Mouse (Mus musculus) Patski (cell line): Measurements from ENCODE around the gene Ccnd2. TPM values are rescaled to one million over a fixed set of nuclear protein-coding genes. Genes with fewer than 3 reads are reported as not detected.
A peak's percentile ranks its signal among the peaks of the same experiment; 100 is the strongest.

Source experiments
- ATAC-seq: fragments of 100-300 bp; one replicate; pipeline ENCODE4 v1.8.0; 2021
- CTCF ChIA-PET: fragments of 350-600 bp; sonication (Branson Sonifier 250); formaldehyde crosslinking; loops from one replicate; lab custom pipeline; 2022; ENCODE audit warnings: inconsistent platforms; lab: Charles Lee
- POLR2A ChIA-PET: fragments of 350-600 bp; sonication (Branson Sonifier 250); formaldehyde crosslinking; loops from one replicate; lab custom pipeline; 2022; ENCODE audit warnings: antibody characterized with exemption, inconsistent platforms; lab: Charles Lee
- DNase-seq: peaks from one replicate; pipeline ENCODE4 v3.0.0-alpha.2; 2011; ENCODE audit warnings: low read depth, low spot score
- H3K27me3 ChIP-seq: fragments of 371-371 bp; one replicate; pipeline ENCODE4 v1.5.1; 2021
- CTCF ChIP-seq: fragments of 100-300 bp; IDR thresholded peaks from one replicate; pipeline ENCODE4 v1.5.1; 2021
- in situ Hi-C: fragments of 300-500 bp; cut with MboI; formaldehyde crosslinking; loops from 3 replicates; pipeline ENCODE4 v1.11.1; 2018; ENCODE audit warnings: low pct_unique_long_range_greater_than_20kb, mixed read lengths
- polyA plus RNA-seq: library from polyadenylated mRNA; unstranded; gene quantifications from one replicate; pipeline ENCODE4 v1.2.3, GENCODE M21; 2021

Gene Ccnd2
- polyA plus RNA-seq, 1 experiment from 2014 or later = 89.6 TPM

- ATAC-seq (no peak), DNase-seq (no peak)
- ChIA-PET POLR2A (interaction anchor here (0.6 to 0.8 kb wide), 2 partner anchors 11 to 179 kb away, joined by 3 read pairs; no protein-coding TSS in a partner anchor), CTCF (interaction anchor here (1.9 kb wide), 1 partner anchor 8 kb away, joined by 13 read pairs; no protein-coding TSS in a partner anchor)
- TF ChIP-seq CTCF = no peak
- no peaks in the 10 kb centered on the region for H3K27me3 ChIP-seq
- in situ Hi-C loops = no loop called here
These were observed 18.4 kb downstream of the Ccnd2 start for GRCm38 (mm10) chr6:127133433-127134245.

DNA sequence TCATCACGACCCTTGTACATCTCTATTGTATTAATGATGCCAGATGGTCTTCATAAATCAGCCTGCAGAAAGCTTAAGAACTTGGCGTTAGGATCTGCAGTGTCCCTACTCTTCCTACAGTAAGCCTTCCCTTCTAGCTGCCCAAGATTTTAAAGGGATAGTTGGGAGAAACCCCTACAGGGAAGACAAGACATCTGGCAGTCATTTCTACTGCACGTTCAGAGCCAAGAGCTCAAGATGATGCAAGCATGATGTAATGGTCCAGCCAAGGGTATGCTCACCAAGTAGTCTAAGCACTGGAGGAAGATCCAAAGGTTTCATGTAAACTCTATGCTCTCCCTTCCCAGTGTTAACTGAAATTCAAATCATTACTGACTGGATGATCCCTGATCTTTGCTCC is 19.3 kb downstream of the Ccnd2 start:
- ChIA-PET CTCF (interaction anchor here (1.9 kb wide), 1 partner anchor 9 kb away, joined by 13 read pairs; no protein-coding TSS in a partner anchor), POLR2A (interaction anchor here (0.7 to 0.8 kb wide), 2 partner anchors 180 to 272 kb away, joined by 3 to 5 read pairs; no protein-coding TSS in a partner anchor)
- in situ Hi-C loops = no loop called here
- ATAC-seq (no peak), DNase-seq (no peak)
- H3K27me3 ChIP-seq = no peaks in the 10 kb centered on the region
- no peak for TF ChIP-seq CTCF

DNA sequence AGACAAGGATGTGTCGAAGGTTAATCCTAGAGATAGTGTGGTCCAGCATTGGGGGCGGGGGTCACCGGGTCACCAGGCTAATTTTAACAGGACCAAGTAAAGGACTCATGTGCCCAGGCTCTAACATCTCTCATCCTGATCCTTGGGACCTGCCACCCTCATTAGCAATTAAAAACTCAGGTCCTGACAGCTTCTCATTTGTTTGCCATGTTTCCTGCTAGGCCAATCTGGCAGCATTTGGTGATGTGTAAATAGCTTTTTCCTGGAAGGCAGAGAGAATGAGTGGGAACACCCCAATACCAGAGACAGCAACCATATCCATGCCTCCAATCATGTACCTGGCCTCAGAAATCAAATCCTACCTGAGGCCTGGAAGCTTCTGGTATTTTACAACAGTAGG is 20.0 kb downstream of the Ccnd2 start:
- H3K27me3 ChIP-seq = no peaks in the 10 kb centered on the region
- ChIA-PET POLR2A (no interaction called here), CTCF (interaction anchor here (1.1 to 1.9 kb wide), 2 partner anchors 10 kb away, joined by 3 to 13 read pairs; no protein-coding TSS in a partner anchor)
- no peak for TF ChIP-seq CTCF
- DNase-seq (no peak), ATAC-seq (no peak)
- in situ Hi-C loops = no loop called here

- ATAC-seq (no peak), DNase-seq (no peak)
- POLR2A ChIA-PET = no interaction called here
- in situ Hi-C loops = no loop called here
- no peaks in the 10 kb centered on the region for H3K27me3 ChIP-seq
- TF ChIP-seq CTCF = no peak
- CTCF ChIA-PET = no interaction called here
These were observed 21.6 kb downstream of the Ccnd2 start for GRCm38 (mm10) chr6:127130377-127130776.

- CTCF ChIA-PET = interaction anchor here (1.8 kb wide), 1 partner anchor 12 kb away, joined by 5 read pairs; no protein-coding TSS in a partner anchor
- POLR2A ChIA-PET = interaction anchor here (1.0 kb wide), 1 partner anchor 16 kb away, joined by 3 read pairs; no protein-coding TSS in a partner anchor
- H3K27me3 ChIP-seq = no peaks in the 10 kb centered on the region
- no peak for DNase-seq
- no peak for ATAC-seq
- no peak for TF ChIP-seq CTCF
- in situ Hi-C loops = no loop called here
These were observed 22.3 kb downstream of the Ccnd2 start for GRCm38 (mm10) chr6:127129659-127130058.

- no peaks in the 10 kb centered on the region for H3K27me3 ChIP-seq
- ATAC-seq = no peak
- DNase-seq = no peak
- in situ Hi-C loops = no loop called here
- no peak for TF ChIP-seq CTCF
- CTCF ChIA-PET = interaction anchor here (0.6 kb wide), 1 partner anchor 142 kb away, joined by 4 read pairs; no protein-coding TSS in a partner anchor
- POLR2A ChIA-PET = no interaction called here
These were observed 28.5 kb downstream of the Ccnd2 start for GRCm38 (mm10) chr6:127123506-127123905.

- no peak for TF ChIP-seq CTCF
- CTCF ChIA-PET = no interaction called here
- no peak for DNase-seq
These were observed 29.0 kb downstream of the Ccnd2 start for GRCm38 (mm10) chr6:127122996-127123395.

DNA sequence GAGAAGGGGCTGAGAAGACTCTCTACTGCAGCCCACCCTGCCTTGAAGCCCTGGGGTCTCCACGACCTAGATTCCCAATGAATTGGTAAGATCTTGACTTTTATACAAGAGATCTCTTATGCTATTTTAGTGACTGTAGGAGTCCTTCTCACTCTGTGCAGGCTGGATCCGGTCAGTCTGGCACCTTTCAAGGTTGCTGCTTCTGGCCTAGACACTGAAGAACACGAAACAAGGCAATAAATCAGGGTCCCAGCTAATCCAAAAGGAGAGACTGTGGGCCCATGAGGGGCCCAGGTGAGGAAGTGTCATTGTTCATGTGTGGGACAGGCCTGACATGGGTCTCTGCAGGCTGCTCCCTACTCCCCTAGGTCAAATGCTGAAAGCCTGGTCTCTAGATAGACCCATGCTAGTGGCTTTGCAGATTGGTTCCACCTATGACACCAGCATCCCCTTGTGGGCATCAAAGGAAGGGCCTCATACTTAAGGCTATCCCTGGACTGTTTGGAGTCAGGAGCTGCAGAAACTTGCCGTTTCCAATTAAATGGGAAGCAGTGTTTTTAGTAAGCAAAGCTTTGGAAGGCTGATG is 29.7 kb downstream of the Ccnd2 start:
- H3K27me3 ChIP-seq = no peaks in the 10 kb centered on the region
- POLR2A ChIA-PET = no interaction called here
- TF ChIP-seq CTCF = no peak
- DNase-seq = no peak
- CTCF ChIA-PET = interaction anchor here (1.2 kb wide), 1 partner anchor 9 kb away, joined by 3 read pairs; no protein-coding TSS in a partner anchor
- in situ Hi-C loops = no loop called here
- ATAC-seq = no peak

More at GRCm38 (mm10) chr6:127122996-127123395, 29.0 kb downstream of the Ccnd2 start:
- in situ Hi-C loops = no loop called here
- POLR2A ChIA-PET = no interaction called here
- no peak for ATAC-seq
- H3K27me3 ChIP-seq = no peaks in the 10 kb centered on the region

- DNase-seq (no peak), ATAC-seq (no peak)
- TF ChIP-seq CTCF = no peak
- ChIA-PET CTCF (interaction anchor here (1.1 to 1.3 kb wide), 2 partner anchors 12 kb away, joined by 3 read pairs; no protein-coding TSS in a partner anchor), POLR2A (interaction anchor here (0.8 kb wide), 1 partner anchor 58 kb away, joined by 3 read pairs; no protein-coding TSS in a partner anchor)
- H3K27me3 ChIP-seq = no peaks in the 10 kb centered on the region
- in situ Hi-C loops = no loop called here
These were observed 37.1 kb downstream of the Ccnd2 start for GRCm38 (mm10) chr6:127114753-127115456.

- no peaks in the 10 kb centered on the region for H3K27me3 ChIP-seq
- in situ Hi-C loops = no loop called here
- DNase-seq (peak; percentile 59), ATAC-seq (peak; percentile 99)
- no peak for TF ChIP-seq CTCF
- POLR2A ChIA-PET = interaction anchor here (1.2 kb wide), 1 partner anchor 170 kb away, joined by 3 read pairs; the partner anchor contains the start of gene Rad51ap1
- CTCF ChIA-PET = no interaction called here
These were observed 42.5 kb downstream of the Ccnd2 start, which contains the start of gene Tigar for GRCm38 (mm10) chr6:127109402-127109930. Tigar (minus strand) TSS chr6:127109557.
